Mouse (Mus musculus) C2C12 (cell line): ENCODE data around the gene Wscd2.

ENCODE experiments used
- CTCF ChIP-seq: IDR thresholded peaks from one replicate; pipeline ENCODE4 v1.5.1; 2011; ENCODE audit not compliant: control insufficient read depth, insufficient read depth, insufficient read length
- MAX ChIP-seq: IDR thresholded peaks from one replicate; pipeline ENCODE4 v1.6.1; 2011; ENCODE audit warnings: mild to moderate bottlenecking, control low read depth
- USF1 ChIP-seq: IDR thresholded peaks from one replicate; pipeline ENCODE4 v1.6.1; 2011; ENCODE audit warnings: low read depth, mild to moderate bottlenecking, control low read depth, moderate library complexity

- no peak for TF ChIP-seq CTCF
- no peak for TF ChIP-seq USF1
- TF ChIP-seq MAX = no peak
Observed at GRCm38 (mm10) chr5:113461582-113461981, 28.6 kb upstream of the Wscd2 start.
